Mouse (Mus musculus): ENCODE results near the gene Itgad. TPM values are rescaled to one million over a fixed set of nuclear protein-coding genes. Genes with fewer than 3 reads are reported as not detected.

Gene Itgad
- total RNA-seq, 2 experiments from 2014 or later, result 0.45 to 1.3 TPM

DNA sequence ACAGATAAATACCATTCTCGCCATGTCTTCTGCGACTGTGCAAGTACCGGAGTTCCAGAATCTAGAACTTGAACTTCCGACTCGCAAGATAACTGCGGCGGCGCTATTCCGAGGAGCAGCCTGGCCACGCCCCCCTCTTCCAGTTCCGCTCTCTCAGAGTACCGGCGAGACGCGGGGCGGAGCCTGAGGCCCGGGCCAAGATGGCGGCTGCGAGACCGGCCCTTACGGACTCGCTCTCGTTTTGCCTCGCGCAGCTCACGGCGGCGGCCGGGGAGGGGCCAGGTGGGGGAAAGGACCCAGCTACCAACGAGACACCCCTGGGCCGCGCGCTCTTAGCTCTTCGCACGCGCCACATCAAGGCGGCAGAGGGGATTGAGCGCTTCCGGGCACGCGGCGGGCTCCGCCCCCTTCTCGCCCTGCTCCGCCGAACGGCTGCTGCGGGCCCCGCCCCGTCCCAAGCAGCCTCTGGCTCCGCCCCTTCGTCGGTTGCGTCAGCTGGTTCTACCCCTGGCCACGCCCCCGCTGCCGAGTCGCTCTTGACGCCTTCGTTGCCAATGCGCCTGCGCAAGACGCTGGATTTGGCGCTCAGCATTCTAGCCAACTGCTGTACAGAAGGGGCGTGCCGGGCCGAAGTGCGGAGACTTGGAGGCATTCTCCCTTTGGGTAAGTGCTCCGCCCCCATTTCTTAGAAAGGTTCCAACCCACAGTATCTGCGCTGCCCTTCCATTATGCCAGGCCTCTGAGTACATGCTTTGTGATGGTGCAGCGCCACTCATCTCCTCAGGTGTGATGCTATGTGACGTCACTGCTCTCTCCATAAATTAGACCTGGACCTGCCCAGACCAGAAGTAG lies 84.0 kb downstream of the Itgad start, which contains the start of gene 9130023H24Rik:
Gene 9130023H24Rik, minus strand, starts transcription at position 105 of the 852 bp plus-strand sequence.
- peak; percentile 100 for DNase-seq (ENCODE audit: low spot score in 2 of 2)
- intact Hi-C loops (cut with DNase I), result loop anchor here (2.0 to 10.0 kb wide), 3 partner anchors 227 to 469 kb away; partner anchors contain the start of gene Tial1

GRCm38 (mm10) chr7:128238991-128239390 lies 84.8 kb downstream of the Itgad start:
- intact Hi-C loops (cut with DNase I), result loop anchor here (5.0 to 10.0 kb wide), 2 partner anchors 226 to 468 kb away; partner anchors contain the start of gene Tial1

DNA sequence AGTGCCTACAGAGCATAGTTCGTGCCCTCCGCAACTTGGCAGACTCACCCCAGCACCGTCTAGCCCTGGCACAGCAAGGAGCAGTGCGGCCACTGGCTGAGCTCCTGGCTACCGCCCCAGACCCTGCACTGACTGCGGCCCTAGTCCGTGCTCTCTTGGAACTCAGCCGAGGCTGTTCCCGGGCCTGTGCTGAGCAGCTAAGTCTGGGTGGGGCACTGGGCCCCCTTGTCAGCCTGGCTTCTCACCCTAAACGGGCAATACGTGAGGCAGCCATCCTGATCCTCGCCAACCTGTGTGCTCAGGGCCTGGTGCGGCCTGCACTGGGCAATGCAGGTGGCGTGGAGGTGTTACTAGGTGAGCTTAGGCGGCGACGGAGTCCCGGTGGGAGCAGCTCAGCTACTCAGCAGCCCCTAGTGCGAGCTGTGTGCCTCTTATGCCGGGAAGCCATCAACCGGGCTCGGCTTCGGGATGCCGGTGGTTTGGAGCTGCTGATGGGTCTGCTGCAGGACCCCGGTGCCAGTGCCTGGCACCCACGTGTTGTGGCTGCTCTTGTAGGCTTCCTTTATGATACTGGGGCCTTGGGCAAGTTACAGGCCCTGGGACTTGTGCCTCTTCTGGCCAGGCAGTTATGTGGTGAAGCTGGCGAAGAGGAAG lies 86.1 kb downstream of the Itgad start:
- DNase-seq (ENCODE audit: low spot score in 2 of 2), result no peak
- intact Hi-C loops (cut with DNase I), result no loop called here

More at GRCm38 (mm10) chr7:128238991-128239390, 84.8 kb downstream of the Itgad start:
- no peak for DNase-seq (ENCODE audit: low spot score in 2 of 2)

DNA sequence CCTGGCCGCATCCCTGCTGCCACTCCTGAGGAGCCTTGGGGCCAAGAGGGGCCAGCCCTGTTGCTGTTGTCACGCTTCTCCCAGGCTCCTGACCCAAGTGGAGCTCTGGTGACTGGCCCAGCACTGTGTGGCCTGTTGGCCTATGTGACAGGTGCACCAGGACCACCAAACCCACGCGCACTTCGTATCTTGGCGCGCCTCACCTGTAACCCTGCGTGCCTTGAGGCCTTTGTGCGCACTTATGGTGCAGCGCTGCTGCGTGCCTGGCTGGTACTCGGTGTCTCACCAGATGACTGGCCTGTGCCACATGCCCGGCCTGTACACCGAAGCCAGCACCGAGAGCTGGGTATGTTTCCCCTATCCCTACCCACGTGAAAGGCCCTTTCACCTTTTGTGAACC lies 88.2 kb downstream of the Itgad start:
- no peak for DNase-seq (ENCODE audit: low spot score in 2 of 2)
- intact Hi-C loops (cut with DNase I), result no loop called here

- no peak for DNase-seq (ENCODE audit: low spot score in 2 of 2)
- intact Hi-C loops (cut with DNase I), result no loop called here
Measured at GRCm38 (mm10) chr7:128243921-128244320, 89.7 kb downstream of the Itgad start.

- no peak for DNase-seq (ENCODE audit: low spot score in 2 of 2)
- intact Hi-C loops (cut with DNase I), result loop anchor here (5.0 kb wide), 1 partner anchor 53 kb away; the partner anchor contains the start of gene BC017158
Measured at GRCm38 (mm10) chr7:128244410-128245025, 90.3 kb downstream of the Itgad start.

GRCm38 (mm10) chr7:128245547-128245946 lies 91.4 kb downstream of the Itgad start:
- intact Hi-C loops (cut with DNase I), result loop anchor here (5.0 kb wide), 1 partner anchor 52 kb away; the partner anchor contains the start of gene BC017158
- DNase-seq (ENCODE audit: low spot score in 2 of 2), result no peak

DNA sequence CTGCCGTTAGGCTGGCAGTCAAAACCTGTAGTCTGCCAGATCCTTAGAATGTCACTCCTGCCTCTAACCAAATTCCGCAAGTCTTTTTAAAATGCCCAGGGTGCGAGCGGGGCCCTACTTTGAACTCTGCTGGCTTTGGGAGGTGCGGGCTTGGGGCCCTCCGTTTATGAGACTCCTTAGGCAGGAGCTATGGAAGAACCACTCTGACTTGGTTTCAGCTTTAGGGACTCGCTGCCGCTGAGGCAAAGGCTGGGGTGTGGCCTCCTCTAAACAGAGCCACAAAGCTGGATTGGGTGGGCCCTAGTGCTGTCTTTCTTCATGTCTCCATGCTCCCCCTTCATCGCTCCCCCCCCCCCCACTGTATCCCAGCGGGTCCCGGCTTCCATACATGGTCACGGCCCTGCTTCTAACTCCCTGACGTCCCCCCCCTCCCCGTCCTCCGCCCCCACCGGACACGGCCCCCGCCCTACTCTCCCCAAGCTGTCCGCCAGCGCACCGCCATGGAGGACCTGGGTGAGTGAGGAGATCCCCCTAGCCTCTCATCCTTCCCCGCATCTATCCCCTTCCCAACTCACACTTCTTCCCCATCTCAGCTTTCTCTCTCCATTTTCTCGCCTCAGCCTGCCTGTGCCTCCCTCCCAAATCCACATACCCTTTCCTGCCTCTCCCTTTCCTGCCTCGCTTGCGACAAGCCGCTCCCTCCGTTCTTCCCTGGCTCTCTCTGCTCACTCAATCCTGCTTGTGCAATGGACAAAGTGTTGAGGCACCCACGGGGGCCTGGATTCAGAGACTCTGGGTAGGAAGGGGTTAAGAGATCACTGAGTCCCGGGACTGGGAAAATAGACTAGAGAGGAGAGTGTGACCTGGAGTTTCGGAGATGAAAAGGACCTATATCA lies 92.6 kb downstream of the Itgad start, which contains the start of gene Tgfb1i1:
Gene Tgfb1i1, plus strand, starts transcription at position 317 of the 896 bp plus-strand sequence.
- DNase-seq (ENCODE audit: low spot score in 2 of 2), result peak; percentile 61 to 66
- intact Hi-C loops (cut with DNase I), result loop anchor here (1.0 to 5.0 kb wide), 2 partner anchors 51 to 99 kb away; partner anchors contain the start of gene BC017158

DNA sequence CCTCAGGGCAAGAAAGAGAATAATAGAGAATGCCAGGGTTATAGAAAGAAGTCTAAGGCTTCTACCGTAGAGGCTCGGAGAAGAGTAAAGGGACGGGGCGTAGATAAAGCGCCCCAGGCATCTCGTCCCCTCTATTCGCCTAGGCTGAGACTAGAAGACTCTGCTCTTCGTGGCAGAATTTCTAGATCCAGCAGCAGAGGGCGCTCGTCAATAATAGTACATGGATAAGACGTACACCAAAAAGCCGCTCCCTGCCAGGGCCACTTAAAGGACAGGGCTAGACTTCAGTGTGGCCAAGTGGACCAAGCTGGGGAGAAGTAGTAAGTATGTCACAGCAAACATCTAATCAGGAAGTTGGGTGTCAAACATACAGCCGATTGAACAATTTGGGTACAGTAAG lies 93.3 kb downstream of the Itgad start:
- peak; percentile 79 to 84 for DNase-seq (ENCODE audit: low spot score in 2 of 2)
- intact Hi-C loops (cut with DNase I), result loop anchor here (1.0 to 5.0 kb wide), 2 partner anchors 50 to 98 kb away; partner anchors contain the start of gene BC017158

- intact Hi-C loops (cut with DNase I), result loop anchor here (5.0 kb wide), 1 partner anchor 49 kb away; the partner anchor contains the start of gene BC017158
- no peak for DNase-seq (ENCODE audit: low spot score in 2 of 2)
Measured at GRCm38 (mm10) chr7:128248081-128249042, 94.2 kb downstream of the Itgad start.

DNA sequence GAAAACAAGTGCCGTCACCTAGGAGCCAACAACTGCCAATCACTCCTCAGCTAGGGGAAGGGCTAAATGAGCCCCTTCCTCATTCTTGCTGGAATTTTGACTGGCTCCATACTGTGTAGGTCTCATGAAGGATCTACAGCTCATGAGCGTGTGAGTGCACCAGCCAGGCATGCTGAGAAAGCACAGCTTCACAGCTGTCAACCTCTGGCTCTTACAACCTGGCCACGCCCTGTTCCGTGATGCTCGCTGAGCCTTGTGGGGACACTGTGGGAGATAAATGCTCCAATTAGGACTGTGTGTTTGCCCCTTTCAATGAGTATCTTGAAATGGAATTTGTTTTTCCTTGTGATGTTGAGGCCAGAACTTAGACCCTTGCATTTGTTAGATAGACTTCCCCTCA lies 95.8 kb downstream of the Itgad start:
- no peak for DNase-seq (ENCODE audit: low spot score in 2 of 2)
- intact Hi-C loops (cut with DNase I), result loop anchor here (5.0 kb wide), 1 partner anchor 47 kb away; the partner anchor contains the start of gene BC017158

GRCm38 (mm10) chr7:128251946-128252345 lies 97.8 kb downstream of the Itgad start:
- intact Hi-C loops (cut with DNase I), result no loop called here
- DNase-seq (ENCODE audit: low spot score in 2 of 2), result no peak

GRCm38 (mm10) chr7:128252609-128253008 lies 98.4 kb downstream of the Itgad start:
- peak; percentile 78 to 84 for DNase-seq (ENCODE audit: low spot score in 2 of 2)
- intact Hi-C loops (cut with DNase I), result no loop called here

- intact Hi-C loops (cut with DNase I), result no loop called here
- no peak for DNase-seq (ENCODE audit: low spot score in 2 of 2)
Measured at GRCm38 (mm10) chr7:128254978-128255377, 100.8 kb downstream of the Itgad start.

- intact Hi-C loops (cut with DNase I), result no loop called here
- no peak for DNase-seq (ENCODE audit: low spot score in 2 of 2)
Measured at GRCm38 (mm10) chr7:128255757-128256156, 101.6 kb downstream of the Itgad start.

GRCm38 (mm10) chr7:128256783-128257334 lies 102.7 kb downstream of the Itgad start:
- intact Hi-C loops (cut with DNase I), result no loop called here
- DNase-seq (ENCODE audit: low spot score in 2 of 2), result no peak

DNA sequence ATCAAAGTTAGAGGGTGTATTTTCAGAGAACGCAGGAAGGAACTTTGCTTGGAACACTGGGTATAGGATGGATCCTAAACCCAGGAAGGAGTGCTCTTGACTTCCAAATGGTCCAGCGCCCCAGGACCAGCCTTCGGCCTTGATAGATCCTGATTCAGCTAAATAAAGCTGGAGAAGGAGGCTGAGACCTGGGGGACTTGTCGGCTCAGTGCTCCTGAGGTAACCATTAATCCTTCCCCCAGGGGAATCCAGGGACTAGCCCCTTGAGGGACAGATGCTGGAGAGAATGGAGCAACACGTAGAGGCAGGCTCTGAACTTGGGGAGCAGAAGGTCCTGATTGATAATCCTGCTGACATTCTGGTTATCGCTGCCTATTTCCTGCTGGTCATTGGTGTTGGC lies 111.2 kb downstream of the Itgad start, which contains the start of gene Slc5a2:
Gene Slc5a2, plus strand, starts transcription at position 247 of the 400 bp plus-strand sequence.
- DNase-seq (ENCODE audit: low spot score in 2 of 2), result no peak
- intact Hi-C loops (cut with DNase I), result no loop called here

Data from left cerebral cortex, postnatal 36 days (tissue).